Mouse (Mus musculus) gastrocnemius, adult 18-20 months (tissue): ENCODE data around the gene Msx3. TPM values are rescaled to one million over a fixed set of nuclear protein-coding genes. Genes with fewer than 3 reads are reported as not detected.

Experiments used
- total RNA-seq, 2 experiments: library from RNA; stranded (reverse); gene quantifications; 2 replicates each; pipeline ENCODE4 v1.2.3; 2021

The Msx3 gene
- total RNA-seq, 2 experiments from 2014 or later = not detected

Other genes starting within 250 kb of the Msx3 start
- gene Adgra1, start 214.9 kb downstream of the Msx3 start, total RNA-seq = not detected
- not detected for gene Kndc1, start 154.4 kb downstream of the Msx3 start, total RNA-seq
- not detected for gene Utf1, start 105.3 kb downstream of the Msx3 start, total RNA-seq
- gene 6430531B16Rik, start 70.3 kb downstream of the Msx3 start, total RNA-seq = not detected
- gene Adam8, start 56.5 kb downstream of the Msx3 start, total RNA-seq = under 1 TPM; 0.30 to 0.47 TPM
- 1 to 10 TPM; 8.3 to 8.6 TPM for gene Zfp511, start 12.7 kb downstream of the Msx3 start, total RNA-seq
- 10 to 100 TPM; 23.2 to 23.6 TPM for gene Tubgcp2, start 12.4 kb downstream of the Msx3 start, total RNA-seq
- under 1 TPM; 0.52 to 0.53 TPM for gene Caly, start 33.5 kb upstream of the Msx3 start, total RNA-seq
- gene Prap1, start 44.3 kb upstream of the Msx3 start, total RNA-seq = not detected
- gene Fuom, start 53.4 kb upstream of the Msx3 start, total RNA-seq = 10 to 100 TPM; 37.3 to 44.0 TPM
- gene Paox, start 66.7 kb upstream of the Msx3 start, total RNA-seq = 1 to 10 TPM; 3.2 to 4.0 TPM
- 100 to 1,000 TPM; 138 to 150 TPM for gene Echs1, start 67.4 kb upstream of the Msx3 start, total RNA-seq
- gene Mtg1, start 88.5 kb upstream of the Msx3 start, total RNA-seq = 10 to 100 TPM; 27.8 to 30.9 TPM
- under 1 TPM in 1 of 2 experiments, not detected in 1; 0.07 TPM for gene Sprn, start 105.8 kb upstream of the Msx3 start, total RNA-seq
- not detected for gene Olfr522, start 115.7 kb upstream of the Msx3 start, total RNA-seq
- not detected for gene Olfr523, start 124.1 kb upstream of the Msx3 start, total RNA-seq
- gene Olfr524, start 156.9 kb upstream of the Msx3 start, total RNA-seq = not detected
- not detected for gene Cd163l1, start 169.2 kb upstream of the Msx3 start, total RNA-seq
- not detected for gene 5830411N06Rik, start 198.2 kb upstream of the Msx3 start, total RNA-seq